Mouse (Mus musculus) midbrain, postnatal 0 days (tissue): ENCODE data around the gene Gfer. TPM values are rescaled to one million over a fixed set of nuclear protein-coding genes. Genes with fewer than 3 reads are reported as not detected.

Experiments used
- ATAC-seq: fragments of 200-750 bp; cut with Nextera tagmentation; 2 replicates; pipeline ENCODE4 v1.8.0; 2017; ENCODE audit warnings: moderate number of reproducible peaks, mild to moderate bottlenecking, moderate TSS enrichment, moderate library complexity; ENCODE audit not compliant: low FRiP score
- DNase-seq: peaks from one replicate; pipeline ENCODE4 v3.0.0-alpha.2; 2015; ENCODE audit warnings: low spot score
- H3K27ac ChIP-seq: fragments of 300-500 bp; sonication (generic); 2 replicates; pipeline ENCODE4 v1.5.1; 2014; ENCODE audit warnings: low read depth, mild to moderate bottlenecking, low read length, mixed read lengths
- H3K27me3 ChIP-seq: fragments of 300-500 bp; sonication (generic); 2 replicates; pipeline ENCODE4 v1.6.1; 2014; ENCODE audit warnings: low read length, control low read depth, mixed read lengths; ENCODE audit not compliant: insufficient read depth
- H3K36me3 ChIP-seq: fragments of 300-500 bp; sonication (generic); 2 replicates; pipeline ENCODE4 v1.6.1; 2014; ENCODE audit warnings: low read length, control low read depth, mixed read lengths; ENCODE audit not compliant: insufficient read depth
- H3K4me1 ChIP-seq: fragments of 300-500 bp; sonication (generic); 2 replicates; pipeline ENCODE4 v1.6.1; 2014; ENCODE audit warnings: mild to moderate bottlenecking, control low read depth, antibody characterized with exemption, low read length, mixed read lengths; ENCODE audit not compliant: insufficient read depth
- H3K4me2 ChIP-seq: fragments of 300-500 bp; sonication (generic); 2 replicates; pipeline ENCODE4 v1.6.1; 2014; ENCODE audit warnings: low read depth, mild to moderate bottlenecking, low read length, mixed read lengths; ENCODE audit not compliant: poor library complexity, severe bottlenecking
- H3K4me3 ChIP-seq: fragments of 300-500 bp; sonication (generic); 2 replicates; pipeline ENCODE4 v1.5.1; 2014; ENCODE audit warnings: low read depth, mild to moderate bottlenecking, low read length, moderate library complexity
- H3K9ac ChIP-seq: fragments of 300-500 bp; sonication (generic); replicated peaks from 2 replicates; pipeline ENCODE4 v1.6.1; 2014; ENCODE audit warnings: mild to moderate bottlenecking, low read length, moderate library complexity, mixed read lengths; ENCODE audit not compliant: poor library complexity, severe bottlenecking
- H3K9me3 ChIP-seq: fragments of 300-500 bp; sonication (generic); 2 replicates; pipeline ENCODE4 v1.6.1; 2016; ENCODE audit warnings: low read length, control low read depth
- CTCF ChIP-seq: IDR thresholded peaks from 2 replicates; pipeline ENCODE4 v1.5.1; 2016; ENCODE audit warnings: antibody characterized with exemption, mild to moderate bottlenecking
- WGBS: fragments of 180-500 bp; shearing (Covaris S2); extraction: QIAGEN DNeasy Blood & Tissue Kit; methylation state at CpG from one replicate; pipeline ENCODE4 v1.1.7; 2014; 5-methylcytosine and 5-hydroxymethylcytosine counted together
- polyA plus RNA-seq: library from polyadenylated mRNA; unstranded; fragments of >200 nt; fragmentation: Nextera tagmentation; extraction: Ambion mirVana; gene quantifications from 2 replicates; pipeline ENCODE4 v1.2.1, GENCODE M21; 2015
- total RNA-seq: library from RNA; depleted of rRNA; stranded (reverse); fragments of >200 nt; gene quantifications from 2 replicates; pipeline ENCODE4 v1.2.3, GENCODE M21; 2014

Gene Gfer
- total and polyA plus RNA-seq, 2 experiments from 2014 or later, result 28.0 to 39.4 TPM

GRCm38 (mm10) chr17:24658017-24658758 is 37.8 kb downstream of the Gfer start, which contains the start of gene Npw:
TSS of gene Npw (minus strand) at chr17:24658457.
- peaks cover 6% of the 10 kb centered on the region; the same call in 1 of the 2 replicates for H3K4me1 ChIP-seq
- no peak for TF ChIP-seq CTCF
- no peaks in the 10 kb centered on the region for H3K9me3 ChIP-seq
- peak within 1 kb of the TSS; percentile 48; the same call in 1 of the 2 replicates for H3K9ac ChIP-seq
- H3K4me3 ChIP-seq, result peak within 1 kb of the TSS; percentile 28
- peaks cover 38% of the 10 kb centered on the region for H3K27me3 ChIP-seq
- peak within 1 kb of the TSS; percentile 48 for H3K4me2 ChIP-seq
- WGBS, result 2% methylated on average over 47 of the region's 47 CpGs
- no peak within 1 kb of the TSS for H3K27ac ChIP-seq
- ATAC-seq (no peak), DNase-seq (no peak)
- no peaks in the 10 kb centered on the region for H3K36me3 ChIP-seq

GRCm38 (mm10) chr17:24654969-24655368 is 41.0 kb downstream of the Gfer start:
- Histone ChIP-seq H3K27me3 (peaks cover 33% of the 10 kb centered on the region), H3K36me3 (no peaks in the 10 kb centered on the region), H3K4me1 (peaks cover 10% of the 10 kb centered on the region), H3K27ac (no peak overlapping the region), H3K9me3 (no peaks in the 10 kb centered on the region), H3K4me2 (no peak overlapping the region), H3K9ac (no peak overlapping the region), H3K4me3 (no peak overlapping the region)
- 78% methylated on average over 4 of the region's 4 CpGs for WGBS
- ATAC-seq (no peak), DNase-seq (no peak)
- TF ChIP-seq CTCF, result no peak

GRCm38 (mm10) chr17:24653967-24654710 is 41.8 kb downstream of the Gfer start:
- 6% methylated on average over 18 of the region's 19 CpGs for WGBS

GRCm38 (mm10) chr17:24651835-24652234 is 44.1 kb downstream of the Gfer start:
- H3K36me3 ChIP-seq, result no peaks in the 10 kb centered on the region
- 68% methylated on average over 3 of the region's 3 CpGs for WGBS
- no peak overlapping the region for H3K4me3 ChIP-seq
- no peak overlapping the region for H3K27ac ChIP-seq
- peaks cover 9% of the 10 kb centered on the region for H3K4me1 ChIP-seq
- H3K27me3 ChIP-seq, result peaks cover 4% of the 10 kb centered on the region; the same call in 1 of the 2 replicates
- ATAC-seq (no peak), DNase-seq (no peak)
- H3K9ac ChIP-seq, result no peak overlapping the region
- no peak for TF ChIP-seq CTCF
- H3K9me3 ChIP-seq, result no peaks in the 10 kb centered on the region
- H3K4me2 ChIP-seq, result no peak overlapping the region

More at GRCm38 (mm10) chr17:24653967-24654710, 41.8 kb downstream of the Gfer start:
- peak overlapping the region; percentile 45 for H3K4me2 ChIP-seq
- DNase-seq (peak; percentile 73), ATAC-seq (no peak)
- H3K9ac ChIP-seq, result no peak overlapping the region
- no peaks in the 10 kb centered on the region for H3K36me3 ChIP-seq
- TF ChIP-seq CTCF, result peak; percentile 94
- H3K27ac ChIP-seq, result no peak overlapping the region
- peaks cover 10% of the 10 kb centered on the region for H3K4me1 ChIP-seq
- peaks cover 27% of the 10 kb centered on the region for H3K27me3 ChIP-seq
- peak overlapping the region; percentile 18; the same call in 1 of the 2 replicates for H3K4me3 ChIP-seq
- no peaks in the 10 kb centered on the region for H3K9me3 ChIP-seq

GRCm38 (mm10) chr17:24650766-24651165 is 45.2 kb downstream of the Gfer start:
- H3K9me3 ChIP-seq, result no peaks in the 10 kb centered on the region
- peaks cover 9% of the 10 kb centered on the region for H3K4me1 ChIP-seq
- no peak for TF ChIP-seq CTCF
- H3K36me3 ChIP-seq, result no peaks in the 10 kb centered on the region
- H3K4me3 ChIP-seq, result peak overlapping the region; percentile 87
- DNase-seq, result no peak
- peak overlapping the region; percentile 80; the same call in 1 of the 2 replicates for H3K27ac ChIP-seq
- 76% methylated on average over 4 of the region's 4 CpGs for WGBS
- H3K9ac ChIP-seq, result peak overlapping the region; percentile 89
- H3K27me3 ChIP-seq, result no peaks in the 10 kb centered on the region; the same call in 1 of the 2 replicates
- no peak for ATAC-seq
- peak overlapping the region; percentile 94 for H3K4me2 ChIP-seq
